Mouse (Mus musculus) regulatory T cell (primary cell): ENCODE data around the gene Slc45a3.

Experiments used
- in situ Hi-C: fragments of 300-600 bp; cut with MboI, MseI; formaldehyde crosslinking; loops from one replicate; pipeline ENCODE4 v1.15.1; 2025; ENCODE audit warnings: high pct_unique_total_duplicates

Gene Slc45a3

DNA sequence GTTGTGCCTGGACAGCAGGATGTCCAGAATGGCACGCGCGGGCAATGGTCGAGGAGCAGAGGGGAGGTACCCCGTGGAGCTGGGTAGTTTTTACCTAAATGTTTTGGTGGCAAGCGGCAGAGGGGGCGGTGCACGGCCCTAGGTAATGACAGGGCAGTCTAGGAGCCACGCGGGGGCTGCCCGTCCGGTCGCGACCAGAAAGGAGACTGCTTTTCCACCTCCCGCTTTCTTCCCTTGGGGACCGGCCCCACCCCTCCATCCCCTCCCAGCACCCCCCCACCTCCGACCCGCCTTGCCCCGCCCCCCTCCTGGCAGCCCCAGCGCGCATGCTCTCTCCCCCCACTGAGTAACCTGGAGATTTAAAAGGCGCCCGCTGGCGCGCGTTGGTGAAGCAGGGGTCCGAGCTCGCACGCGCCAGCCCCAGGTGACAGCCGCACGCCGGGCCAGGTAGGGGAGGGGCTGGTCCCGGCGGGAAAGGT is at the start of gene Slc45a3:
Slc45a3 (plus strand) TSS at position 362 of the 479 bp plus-strand sequence.
- in situ Hi-C loops = no loop called here

GRCm38 (mm10) chr1:131917634-131918033 is 45.1 kb upstream of the Slc45a3 start:
- in situ Hi-C loops = no loop called here

- in situ Hi-C loops = no loop called here
These were observed 43.7 kb upstream of the Slc45a3 start for GRCm38 (mm10) chr1:131919052-131919451.

- in situ Hi-C loops = loop anchor here (10.0 kb wide), 1 partner anchor 1063 kb away; no protein-coding TSS in a partner anchor
These were observed 40.7 kb upstream of the Slc45a3 start for GRCm38 (mm10) chr1:131922100-131922499.

DNA sequence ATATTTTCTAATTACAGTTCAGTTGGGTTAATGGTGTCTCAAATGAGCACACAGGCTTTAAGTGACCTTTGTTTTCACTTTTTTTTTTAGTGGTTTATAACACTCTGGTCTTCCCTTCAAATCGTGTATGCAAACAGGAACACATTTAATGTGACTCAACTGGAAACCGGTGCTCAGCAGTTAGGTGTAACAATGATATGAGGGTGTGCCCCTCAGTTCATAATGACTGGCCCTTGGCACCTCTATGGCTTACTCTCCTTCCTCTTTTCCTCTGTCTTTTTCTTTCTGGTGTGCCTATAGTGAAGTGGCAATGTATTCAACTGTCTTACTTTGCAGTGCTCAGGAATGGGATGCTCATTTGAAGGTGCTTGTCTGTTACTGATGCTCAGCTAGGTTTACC is 29.3 kb upstream of the Slc45a3 start:
- in situ Hi-C loops = no loop called here

DNA sequence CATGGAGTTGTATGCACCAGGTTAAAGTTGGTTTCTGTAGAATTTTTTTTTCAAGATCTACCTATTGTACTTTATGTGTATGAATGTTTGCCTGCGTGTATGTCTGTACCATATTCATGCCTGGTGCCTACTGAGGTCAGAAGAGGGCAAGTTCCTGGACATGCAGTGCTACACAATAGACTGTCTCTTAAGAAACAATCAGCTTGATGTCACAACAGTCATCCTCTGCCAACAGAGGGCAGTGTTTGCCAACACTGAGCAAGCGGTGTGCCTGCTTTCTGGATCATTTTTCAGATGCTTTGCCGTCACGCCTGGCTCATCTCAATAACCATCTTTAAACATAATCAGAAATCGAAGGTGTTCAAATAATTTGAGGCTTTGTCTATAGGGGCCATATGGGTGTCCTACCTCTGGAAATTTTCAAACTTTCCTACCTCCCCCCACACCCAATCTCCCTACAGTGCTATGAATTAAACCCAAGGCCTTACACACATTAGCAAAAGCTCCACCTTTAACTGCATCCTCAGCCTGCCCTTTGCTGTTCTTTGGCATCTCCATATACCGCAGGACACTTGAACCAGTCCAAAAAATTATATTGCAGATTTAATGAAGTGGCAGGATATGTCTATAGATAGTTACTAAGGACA is 25.0 kb upstream of the Slc45a3 start:
- in situ Hi-C loops = no loop called here

- in situ Hi-C loops = no loop called here
These were observed 24.0 kb upstream of the Slc45a3 start for GRCm38 (mm10) chr1:131938811-131939210.

GRCm38 (mm10) chr1:131940711-131941244 is 22.0 kb upstream of the Slc45a3 start:
- in situ Hi-C loops = no loop called here

DNA sequence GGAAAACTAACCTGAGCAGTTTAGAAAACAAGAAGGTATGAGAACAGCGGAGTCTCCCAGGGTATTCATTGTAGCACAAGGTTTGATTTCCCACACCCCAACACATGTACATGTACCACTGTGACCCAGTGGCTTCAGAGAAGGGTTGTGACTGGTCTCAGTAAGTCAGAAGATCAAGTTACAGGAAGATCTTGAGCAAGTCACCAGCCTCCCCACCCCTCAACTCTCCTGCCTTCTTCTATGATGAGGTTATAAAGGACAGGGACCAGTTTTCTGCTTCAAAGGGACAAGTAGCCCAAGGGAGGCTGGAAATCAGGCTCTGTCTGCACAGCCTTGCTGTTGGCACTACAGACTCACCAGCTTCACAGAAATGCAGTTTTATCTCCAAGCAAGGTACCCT is 21.3 kb upstream of the Slc45a3 start:
- in situ Hi-C loops = no loop called here

DNA sequence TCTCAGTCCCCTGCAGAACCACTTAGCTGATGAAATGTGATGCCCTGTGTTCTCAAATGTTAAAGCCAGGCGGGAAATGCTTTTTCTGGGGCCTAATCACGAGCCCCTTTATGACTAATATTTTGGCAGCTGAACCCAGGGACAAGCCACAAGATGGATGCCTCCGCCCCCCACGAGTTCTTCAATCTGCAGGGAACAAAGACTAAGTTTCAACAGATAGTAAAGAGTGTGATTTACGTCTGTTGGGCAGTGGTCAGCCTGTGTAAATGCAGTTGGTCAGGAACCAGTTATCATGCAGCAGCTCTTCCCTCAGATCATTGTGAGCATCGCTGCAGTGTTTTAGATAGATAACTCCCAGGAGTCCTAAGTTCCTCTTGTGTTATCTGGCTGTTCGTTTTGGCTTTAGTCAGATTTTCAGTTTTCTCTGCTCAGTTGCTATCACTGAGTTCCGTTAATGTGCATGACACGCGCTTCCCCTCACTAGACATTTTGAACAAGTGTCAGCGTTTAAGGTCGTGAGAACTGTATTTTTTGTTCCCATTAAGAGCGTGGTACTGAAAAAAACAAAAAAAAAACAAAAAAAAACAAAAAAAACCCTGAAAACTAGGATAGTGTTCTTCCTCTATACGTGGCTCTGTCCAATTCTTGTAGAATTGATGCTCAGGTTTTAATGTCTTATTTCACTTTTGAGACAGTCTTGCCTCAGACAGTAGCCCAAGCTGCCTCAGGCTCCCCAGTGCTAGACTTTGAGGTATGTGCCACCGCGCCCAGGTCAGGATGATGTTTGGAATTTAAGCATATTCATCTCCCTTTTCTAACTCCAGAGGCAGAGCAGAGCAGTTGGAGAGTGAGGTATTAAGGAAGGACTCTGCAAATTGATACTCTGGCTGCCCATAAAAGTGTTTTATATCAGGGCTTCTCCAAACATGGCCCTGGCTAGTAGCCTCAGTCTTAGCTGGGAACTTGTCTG is 19.9 kb upstream of the Slc45a3 start:
- in situ Hi-C loops = no loop called here

DNA sequence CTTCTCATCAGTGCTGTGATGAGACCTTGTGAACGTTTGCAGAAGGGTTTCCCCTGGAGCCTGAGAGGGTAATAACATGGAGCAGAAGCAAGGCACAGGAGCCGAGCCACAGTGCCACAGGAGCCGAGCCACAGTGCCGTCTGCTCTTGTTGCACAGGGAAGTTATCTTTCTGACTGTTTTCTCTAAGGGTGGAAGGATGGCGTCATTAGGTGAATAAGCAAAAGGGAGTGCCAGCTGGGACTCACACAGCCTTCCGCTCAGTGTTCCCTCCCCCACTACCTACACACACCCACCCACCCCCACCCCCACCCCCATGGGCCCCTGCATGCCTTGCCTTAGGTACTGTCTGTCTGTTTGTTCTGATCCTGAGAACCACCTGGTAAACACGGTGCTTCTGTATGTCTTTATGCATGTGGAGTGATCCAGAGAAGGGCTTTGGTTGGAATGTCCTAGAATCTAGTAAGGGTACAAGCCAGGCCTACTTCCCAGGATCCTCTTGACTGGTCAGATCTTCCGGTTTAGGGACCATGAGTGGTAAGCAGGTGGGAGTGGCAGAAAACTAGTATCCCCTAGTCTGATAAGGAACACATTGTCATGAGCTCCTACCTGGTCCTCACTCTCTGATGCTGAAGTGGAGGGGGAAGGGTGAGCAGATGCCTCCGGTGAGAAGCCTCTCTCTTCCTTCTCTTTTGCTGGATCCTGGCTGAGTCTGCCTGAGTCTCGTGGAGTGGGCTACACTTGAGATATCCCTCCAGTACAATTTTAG is 16.9 kb upstream of the Slc45a3 start:
- in situ Hi-C loops = no loop called here

- in situ Hi-C loops = no loop called here
These were observed 16.1 kb upstream of the Slc45a3 start for GRCm38 (mm10) chr1:131946462-131947215.

GRCm38 (mm10) chr1:131947997-131948525 is 14.7 kb upstream of the Slc45a3 start:
- in situ Hi-C loops = no loop called here

GRCm38 (mm10) chr1:131954242-131954865 is 8.4 kb upstream of the Slc45a3 start:
- in situ Hi-C loops = no loop called here

- in situ Hi-C loops = no loop called here
These were observed 7.5 kb upstream of the Slc45a3 start for GRCm38 (mm10) chr1:131955131-131955757.

DNA sequence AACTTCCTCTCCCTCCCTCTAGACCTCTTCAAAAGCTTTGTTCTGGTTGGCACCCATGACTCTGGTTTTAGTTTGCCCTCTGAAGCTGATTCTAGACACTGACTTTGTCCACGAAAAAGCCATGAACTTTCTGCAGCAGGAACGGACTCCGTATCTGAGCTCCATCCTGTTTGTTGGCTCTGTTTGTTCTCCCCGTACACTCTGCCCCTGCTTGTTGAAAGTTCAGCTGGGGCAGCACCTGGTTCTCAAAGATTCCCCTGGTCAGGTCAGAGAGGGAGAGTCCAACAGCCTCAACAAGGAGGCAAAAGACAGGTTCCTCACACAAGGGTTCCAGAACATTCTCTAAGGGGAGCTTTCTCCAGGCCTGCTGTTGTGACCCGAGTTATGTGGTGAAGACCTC is 5.4 kb upstream of the Slc45a3 start:
- in situ Hi-C loops = no loop called here

GRCm38 (mm10) chr1:131961004-131961403 is 1.8 kb upstream of the Slc45a3 start:
- in situ Hi-C loops = no loop called here

- in situ Hi-C loops = no loop called here
These were observed 551 bp downstream of the Slc45a3 start for GRCm38 (mm10) chr1:131963085-131963951.

- in situ Hi-C loops = no loop called here
These were observed 1.3 kb downstream of the Slc45a3 start for GRCm38 (mm10) chr1:131964100-131964499.
